Mouse (Mus musculus): ENCODE results near the gene Copa. TPM values are rescaled to one million over a fixed set of nuclear protein-coding genes. Genes with fewer than 3 reads are reported as not detected.

Gene Copa
- 128 TPM for polyA plus RNA-seq (2015; fragmentation: Illumina TruSeq; extraction: RNeasy Lipid Tissue Mini Kit (QIAGEN cat#74804); ENCODE audit: low read depth, low replicate concordance)

DNA sequence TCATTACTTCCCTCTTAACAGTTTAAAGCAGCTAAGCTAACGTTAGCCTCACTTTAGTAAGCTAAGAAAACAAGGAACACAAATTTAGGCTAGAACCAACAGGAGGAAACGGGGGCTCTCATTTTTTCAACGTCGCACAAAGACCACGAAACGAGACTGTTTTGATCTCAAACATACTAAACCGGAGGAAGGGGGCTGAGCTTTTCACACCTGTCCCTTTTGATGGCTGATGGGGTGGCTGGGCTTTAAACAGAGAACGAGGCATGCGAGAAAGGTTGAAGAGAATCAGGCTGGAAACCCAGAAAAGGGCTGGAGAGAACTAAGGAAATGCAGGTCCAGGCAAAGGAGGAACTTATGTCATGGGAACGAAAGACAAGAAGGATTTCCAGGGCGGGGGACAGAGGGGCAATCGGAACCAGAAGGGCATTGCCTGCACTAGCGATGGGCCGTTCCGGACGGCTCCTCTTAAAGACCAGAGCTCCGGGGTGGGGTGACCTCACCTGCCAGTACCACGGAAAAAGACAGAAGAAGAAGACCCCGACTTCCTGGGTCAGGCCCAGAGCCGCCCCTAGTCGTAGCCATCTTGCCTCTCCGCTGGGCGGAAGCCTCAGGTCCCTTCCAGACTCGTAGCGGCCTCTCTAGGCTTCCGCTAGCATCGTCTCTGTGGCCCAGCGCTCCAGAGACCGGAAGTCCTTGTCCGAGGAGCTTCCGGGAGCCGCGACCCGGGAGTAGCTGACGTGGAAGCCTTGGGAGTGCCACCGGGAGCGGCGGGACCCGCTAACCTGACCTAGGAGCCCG, at the start of gene Copa, which contains the start of gene Ncstn:
Gene Copa, plus strand, starts transcription at position 429 of the 798 bp plus-strand sequence.
Gene Ncstn, minus strand, starts transcription at position 695 of the 798 bp plus-strand sequence.

DNA sequence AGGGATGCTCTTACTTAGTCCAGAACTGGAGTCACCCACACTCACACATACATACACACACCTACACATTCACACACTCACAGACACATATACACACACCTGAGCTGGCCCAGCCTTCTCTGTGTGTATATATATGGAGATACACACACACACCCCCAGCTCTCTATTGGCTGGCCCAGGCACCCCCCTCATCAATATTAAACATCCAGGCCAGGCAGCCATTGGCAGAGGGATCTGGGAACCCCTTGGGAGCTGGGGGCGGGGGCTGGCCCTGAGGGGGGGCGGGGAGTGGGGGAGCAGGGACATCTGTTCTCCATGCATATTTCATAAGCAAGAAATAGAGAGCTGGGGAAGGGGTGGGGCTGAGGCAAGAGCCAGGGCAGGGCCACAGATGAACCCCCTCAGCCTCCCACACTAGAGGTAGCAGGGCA, 24.8 kb upstream of the Copa start, which contains the start of gene Nhlh1:
Gene Nhlh1, minus strand, starts transcription at position 83 of the 431 bp plus-strand sequence.

DNA sequence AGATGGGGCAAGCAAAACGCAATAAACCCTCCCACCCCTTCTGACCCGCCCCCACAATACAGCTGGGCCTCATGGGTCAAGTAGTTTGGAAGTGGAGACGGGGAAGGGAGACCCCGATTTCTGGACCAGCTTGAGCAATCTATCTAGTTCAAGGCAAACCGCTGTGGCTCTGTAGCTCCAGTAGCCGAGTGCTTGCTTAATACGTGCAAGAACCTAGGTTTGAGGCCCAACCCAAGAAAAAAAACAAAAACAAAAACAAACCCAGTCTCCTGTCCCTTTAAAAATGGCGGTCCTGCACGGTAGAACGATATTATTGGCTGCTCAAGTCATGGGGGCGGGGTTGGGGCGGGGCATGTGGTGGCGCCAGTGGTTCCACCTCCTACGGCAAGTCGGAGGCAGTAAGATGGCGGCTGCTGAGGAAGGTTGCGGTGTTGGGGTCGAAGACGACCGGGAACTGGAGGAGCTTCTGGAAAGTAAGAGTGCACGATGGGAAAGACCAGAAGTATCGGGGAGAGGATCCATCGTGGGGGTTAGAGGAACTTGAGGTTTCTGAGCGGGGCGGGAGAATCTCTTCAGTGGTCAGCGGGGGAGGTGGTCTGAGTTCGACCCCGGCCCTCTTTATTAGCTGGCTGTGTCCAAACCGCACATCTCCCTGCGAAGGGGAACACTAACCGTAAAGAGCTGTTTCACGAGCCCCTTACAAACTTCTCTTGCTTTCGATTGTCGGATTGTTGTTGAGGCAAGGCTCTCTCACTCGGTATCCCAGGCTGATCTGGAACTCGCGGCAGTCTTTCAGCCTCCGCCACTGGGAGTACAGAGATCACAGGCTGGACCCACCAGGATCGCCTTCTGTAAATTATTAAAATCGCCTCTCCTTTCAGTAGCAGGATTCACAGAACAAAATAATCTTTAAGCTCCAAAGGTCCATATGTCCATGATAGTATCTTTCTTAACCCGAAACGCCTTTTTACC, 44.3 kb downstream of the Copa start, which contains the start of gene Pex19:
Gene Pex19, plus strand, starts transcription at position 380 of the 972 bp plus-strand sequence.

DNA sequence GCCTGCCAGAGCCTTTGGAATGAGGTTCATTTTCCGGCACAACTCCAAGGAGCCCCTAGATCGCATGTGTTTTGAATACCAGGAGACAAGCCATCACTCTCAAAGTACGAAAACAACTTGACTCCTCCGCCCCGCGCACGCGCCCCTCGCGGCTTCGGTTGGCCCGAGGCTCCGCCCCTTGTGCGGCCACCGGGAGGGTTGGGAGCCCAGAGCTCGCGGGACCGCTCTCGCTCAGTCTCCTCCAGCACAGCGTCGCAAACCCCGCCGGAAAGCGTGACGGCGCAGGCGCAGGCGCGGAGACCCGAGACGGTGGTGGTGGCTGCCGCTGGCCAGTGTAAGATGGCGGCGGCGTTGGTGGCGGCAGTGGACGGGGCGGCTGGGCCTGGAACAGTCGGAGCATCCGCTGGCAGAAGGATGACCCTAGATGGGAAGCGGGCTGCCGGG, 65.5 kb downstream of the Copa start, which contains the start of gene Dcaf8:
Gene Dcaf8, plus strand, starts transcription at position 250 of the 444 bp plus-strand sequence.

Other genes with a start within 250 kb of the Copa start
- 5.3 TPM for gene Cd84, start 242.8 kb upstream of the Copa start, polyA plus RNA-seq (2015; fragmentation: Illumina TruSeq; extraction: RNeasy Lipid Tissue Mini Kit (QIAGEN cat#74804); ENCODE audit: low read depth, low replicate concordance)
- not detected for gene Gm10521, start 186.9 kb upstream of the Copa start, polyA plus RNA-seq (2015; fragmentation: Illumina TruSeq; extraction: RNeasy Lipid Tissue Mini Kit (QIAGEN cat#74804); ENCODE audit: low read depth, low replicate concordance)
- gene Slamf6, start 165.0 kb upstream of the Copa start, polyA plus RNA-seq (2015; fragmentation: Illumina TruSeq; extraction: RNeasy Lipid Tissue Mini Kit (QIAGEN cat#74804); ENCODE audit: low read depth, low replicate concordance): 0.34 TPM
- 6.4 TPM for gene Vangl2, start 54.1 kb upstream of the Copa start, polyA plus RNA-seq (2015; fragmentation: Illumina TruSeq; extraction: RNeasy Lipid Tissue Mini Kit (QIAGEN cat#74804); ENCODE audit: low read depth, low replicate concordance)
- gene Nhlh1, start 25.0 kb upstream of the Copa start, polyA plus RNA-seq (2015; fragmentation: Illumina TruSeq; extraction: RNeasy Lipid Tissue Mini Kit (QIAGEN cat#74804); ENCODE audit: low read depth, low replicate concordance): 0.42 TPM
- 56.8 TPM for gene Ncstn, start 266 bp downstream of the Copa start, polyA plus RNA-seq (2015; fragmentation: Illumina TruSeq; extraction: RNeasy Lipid Tissue Mini Kit (QIAGEN cat#74804); ENCODE audit: low read depth, low replicate concordance)
- 102 TPM for gene Pex19, start 44.2 kb downstream of the Copa start, polyA plus RNA-seq (2015; fragmentation: Illumina TruSeq; extraction: RNeasy Lipid Tissue Mini Kit (QIAGEN cat#74804); ENCODE audit: low read depth, low replicate concordance)
- 114 TPM for gene Dcaf8, start 65.6 kb downstream of the Copa start, polyA plus RNA-seq (2015; fragmentation: Illumina TruSeq; extraction: RNeasy Lipid Tissue Mini Kit (QIAGEN cat#74804); ENCODE audit: low read depth, low replicate concordance)
- 541 TPM for gene Pea15a, start 124.3 kb downstream of the Copa start, polyA plus RNA-seq (2015; fragmentation: Illumina TruSeq; extraction: RNeasy Lipid Tissue Mini Kit (QIAGEN cat#74804); ENCODE audit: low read depth, low replicate concordance)
- gene Casq1, start 137.3 kb downstream of the Copa start, polyA plus RNA-seq (2015; fragmentation: Illumina TruSeq; extraction: RNeasy Lipid Tissue Mini Kit (QIAGEN cat#74804); ENCODE audit: low read depth, low replicate concordance): 2.0 TPM
- not detected for gene Atp1a4, start 175.9 kb downstream of the Copa start, polyA plus RNA-seq (2015; fragmentation: Illumina TruSeq; extraction: RNeasy Lipid Tissue Mini Kit (QIAGEN cat#74804); ENCODE audit: low read depth, low replicate concordance)
- gene Igsf8, start 179.1 kb downstream of the Copa start, polyA plus RNA-seq (2015; fragmentation: Illumina TruSeq; extraction: RNeasy Lipid Tissue Mini Kit (QIAGEN cat#74804); ENCODE audit: low read depth, low replicate concordance): 168 TPM
- gene Atp1a2, start 215.5 kb downstream of the Copa start, polyA plus RNA-seq (2015; fragmentation: Illumina TruSeq; extraction: RNeasy Lipid Tissue Mini Kit (QIAGEN cat#74804); ENCODE audit: low read depth, low replicate concordance): 494 TPM
- gene Kcnj9, start 246.8 kb downstream of the Copa start, polyA plus RNA-seq (2015; fragmentation: Illumina TruSeq; extraction: RNeasy Lipid Tissue Mini Kit (QIAGEN cat#74804); ENCODE audit: low read depth, low replicate concordance): 91.1 TPM